Mouse (Mus musculus) heart, adult 2 months (tissue): ENCODE measurements around the gene Ttn. TPM values are rescaled to one million over a fixed set of nuclear protein-coding genes. Genes with fewer than 3 reads are reported as not detected.
A peak's percentile ranks its signal among the peaks of the same experiment; 100 is the strongest.

ENCODE experiments used
- DNase-seq, 2 experiments: peaks; one replicate each; pipeline ENCODE4 v3.0.0; 2021
- H3K27ac ChIP-seq: fragments of 200-600 bp; 2 replicates; pipeline ENCODE4 v1.8.1; 2022
- H3K27me3 ChIP-seq: fragments of 200-500 bp; 2 replicates; pipeline ENCODE4 v1.6.1; 2012; ENCODE audit warnings: mild to moderate bottlenecking, low read length, inconsistent platforms, mixed read lengths; ENCODE audit not compliant: control insufficient read depth, insufficient read depth
- H3K36me3 ChIP-seq: fragments of 200-500 bp; 2 replicates; pipeline ENCODE4 v1.6.1; 2012; ENCODE audit warnings: low read length, inconsistent platforms; ENCODE audit not compliant: control insufficient read depth, insufficient read depth
- H3K4me1 ChIP-seq: fragments of 200-500 bp; 2 replicates; pipeline ENCODE4 v1.6.1; 2011; ENCODE audit warnings: low read length; ENCODE audit not compliant: control insufficient read depth, insufficient read depth
- H3K4me3 ChIP-seq: fragments of 200-600 bp; 2 replicates; pipeline ENCODE4 v1.8.1; 2022
- H3K79me2 ChIP-seq: fragments of 200-500 bp; replicated peaks from 2 replicates; pipeline ENCODE4 v1.6.1; 2012; ENCODE audit warnings: mild to moderate bottlenecking, inconsistent platforms, low read length, moderate library complexity, mixed read lengths; ENCODE audit not compliant: control insufficient read depth, insufficient read depth
- H3K9ac ChIP-seq: fragments of 200-500 bp; 2 replicates; pipeline ENCODE4 v1.6.1; 2012; ENCODE audit warnings: low read depth, mild to moderate bottlenecking, control low read depth, inconsistent platforms, low read length, mixed read lengths
- CTCF ChIP-seq: fragments of 200-600 bp; IDR thresholded peaks from 2 replicates; pipeline ENCODE4 v1.8.1; 2022; ENCODE audit warnings: antibody characterized with exemption, mild to moderate bottlenecking, moderate library complexity
- EP300 ChIP-seq: fragments of 200-500 bp; IDR thresholded peaks from 2 replicates; pipeline ENCODE4 v1.6.1; 2011; ENCODE audit warnings: low read depth, low read length, control low read depth; ENCODE audit not compliant: insufficient read depth
- POLR2A ChIP-seq: fragments of 200-500 bp; IDR thresholded peaks from 2 replicates; pipeline ENCODE4 v1.6.1; 2011; ENCODE audit warnings: mild to moderate bottlenecking, low read depth, low read length, control low read depth; ENCODE audit not compliant: insufficient read depth
- WGBS: fragments of 180-500 bp; shearing (Covaris S2); methylation state at CpG from one replicate; pipeline ENCODE4 v1.1.7; 2018; 5-methylcytosine and 5-hydroxymethylcytosine counted together
- intact Hi-C: fragments of 180-260 bp; cut with DNase I; formaldehyde crosslinking; loops from one replicate; pipeline ENCODE4 v1.15.1; 2025
- polyA plus RNA-seq: library from polyadenylated mRNA; depleted of rRNA; stranded (reverse); fragments of >200 nt; gene quantifications from 2 replicates; pipeline ENCODE4 v1.2.3, GENCODE M21; 2012
- total RNA-seq, 2 experiments: library from RNA; stranded (reverse); gene quantifications; 2 replicates each; pipeline ENCODE4 v1.2.3; 2021

Gene Ttn
- total and polyA plus RNA-seq, 3 experiments, result 88.4 to 3,090 (median 2,567) TPM

DNA sequence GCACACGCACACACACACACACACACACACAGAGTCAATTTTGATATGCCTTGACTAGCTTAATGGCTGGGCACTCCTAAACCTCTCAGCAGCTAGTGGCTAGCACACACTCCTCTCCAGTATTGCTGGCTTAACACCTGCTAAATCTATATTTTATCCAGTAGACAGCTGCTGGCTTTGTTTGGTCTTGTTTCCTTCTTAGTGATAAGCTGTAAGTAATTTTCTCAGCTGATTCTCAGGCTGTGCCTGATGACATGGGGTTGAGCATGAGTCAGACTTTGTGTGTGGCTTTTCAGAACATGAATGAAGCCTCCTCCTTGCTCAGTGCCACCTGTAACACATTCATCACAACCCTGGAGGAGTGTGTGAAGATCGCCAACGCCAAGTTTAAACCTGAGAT lies 295.4 kb downstream of the Ttn start:
- intact Hi-C loops, result no loop called here
- no peak overlapping the region for H3K27ac ChIP-seq
- H3K4me3 ChIP-seq, result no peak overlapping the region
- H3K27me3 ChIP-seq, result no peaks in the 10 kb centered on the region
- TF ChIP-seq CTCF (no peak), POLR2A (no peak), EP300 (no peak)
- peaks cover 6% of the 10 kb centered on the region for H3K36me3 ChIP-seq
- WGBS, result 98% methylated on average over 3 of the region's 3 CpGs
- peaks cover 2% of the 10 kb centered on the region for H3K4me1 ChIP-seq
- no peak for DNase-seq
- H3K9ac ChIP-seq, result no peak overlapping the region
- no peaks in the 10 kb centered on the region for H3K79me2 ChIP-seq

DNA sequence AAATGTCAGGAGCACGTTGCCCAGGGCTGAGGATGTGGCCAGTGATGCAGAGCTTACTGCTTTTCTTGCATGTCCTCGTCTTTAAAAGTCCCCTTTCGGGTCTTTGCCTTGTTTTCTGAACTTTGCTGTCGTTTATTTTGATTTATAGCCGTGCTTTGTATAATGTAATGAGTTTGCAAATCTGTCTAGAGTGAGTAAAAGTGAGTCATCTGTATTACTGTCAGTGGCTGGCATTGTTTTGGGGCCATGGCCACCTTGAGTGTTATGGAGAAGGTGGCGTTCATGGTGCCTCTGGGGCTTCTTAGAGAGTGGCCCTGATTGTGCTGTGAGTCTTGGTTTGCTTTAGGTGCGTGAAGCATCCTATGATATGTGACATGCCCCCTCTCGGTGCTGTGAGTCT lies 300.0 kb downstream of the Ttn start:
- no peak overlapping the region for H3K9ac ChIP-seq
- WGBS, result 93% methylated on average over 8 of the region's 8 CpGs
- peaks cover 5% of the 10 kb centered on the region for H3K79me2 ChIP-seq
- no peak overlapping the region for H3K27ac ChIP-seq
- intact Hi-C loops, result no loop called here
- no peaks in the 10 kb centered on the region; the same call in 1 of the 2 replicates for H3K36me3 ChIP-seq
- peaks cover 1% of the 10 kb centered on the region for H3K4me1 ChIP-seq
- H3K27me3 ChIP-seq, result no peaks in the 10 kb centered on the region
- no peak for DNase-seq
- TF ChIP-seq CTCF (no peak), EP300 (no peak), POLR2A (no peak)
- H3K4me3 ChIP-seq, result no peak overlapping the region

DNA sequence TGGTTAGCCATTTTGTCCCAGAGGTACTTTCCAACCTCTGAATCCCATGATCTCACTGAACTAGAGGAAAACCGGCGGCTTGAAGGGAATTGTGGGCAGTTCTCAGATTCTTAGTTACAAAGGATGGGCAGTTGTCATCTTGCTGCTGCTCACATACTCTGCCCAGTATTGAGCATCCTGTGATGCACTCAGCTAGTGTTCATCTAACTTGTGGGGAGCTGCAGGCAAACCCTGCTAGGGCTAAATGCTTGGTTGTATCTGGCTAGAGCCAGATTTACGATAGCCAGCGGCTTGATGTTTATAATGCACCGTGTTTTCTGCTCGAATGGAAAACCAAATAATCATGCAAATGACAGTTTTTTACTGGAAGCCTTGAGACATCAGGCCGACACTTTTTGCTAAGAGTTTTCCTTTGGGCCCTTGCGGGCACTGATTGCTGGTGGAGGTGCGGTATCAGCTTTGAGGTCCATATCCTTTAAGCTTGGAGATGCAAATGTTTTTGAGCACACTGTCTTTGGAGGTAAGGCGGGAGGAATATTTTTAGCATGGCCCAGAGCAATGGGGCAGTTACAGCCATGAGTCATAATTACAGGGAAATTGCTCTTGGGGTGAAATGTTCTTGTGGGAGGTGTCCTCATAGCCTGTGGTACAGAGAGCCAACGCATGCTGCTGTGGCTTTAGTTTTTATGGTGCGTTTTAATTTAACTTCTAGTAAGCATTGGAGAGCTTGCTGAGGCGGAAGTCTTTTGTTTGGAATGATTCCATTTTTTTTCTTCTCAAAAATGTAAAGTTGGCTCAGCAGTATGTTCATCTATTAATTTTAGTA lies 305.7 kb downstream of the Ttn start:
- intact Hi-C loops, result loop anchor here (10.0 kb wide), 1 partner anchor 188 kb away; no protein-coding TSS in a partner anchor
- H3K4me3 ChIP-seq, result peak overlapping the region; percentile 81; the same call in 1 of the 2 replicates
- no peak overlapping the region for H3K27ac ChIP-seq

DNA sequence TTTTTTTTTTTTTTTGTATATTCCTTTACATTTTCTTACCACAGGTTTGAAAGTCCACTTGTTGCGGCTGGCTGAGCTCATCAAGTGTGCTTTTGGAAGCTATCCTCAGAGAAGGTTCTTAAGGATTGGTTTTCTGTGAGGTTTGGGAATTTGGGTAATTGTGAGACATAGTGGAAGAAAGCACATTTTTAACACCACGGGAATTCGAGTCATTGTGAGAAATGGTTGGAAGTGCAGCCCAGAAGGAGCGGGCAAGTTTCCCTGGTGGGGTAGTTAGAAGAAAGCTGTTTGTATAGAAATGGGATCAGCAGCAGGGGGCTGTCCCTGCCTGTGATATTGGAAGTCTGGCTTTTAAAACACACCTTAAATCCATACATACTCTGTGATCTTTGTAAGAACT lies 306.4 kb downstream of the Ttn start:
- DNase-seq, result no peak
- H3K4me1 ChIP-seq, result peaks cover 7% of the 10 kb centered on the region
- H3K27me3 ChIP-seq, result no peaks in the 10 kb centered on the region
- 23% methylated on average over 4 of the region's 4 CpGs for WGBS
- H3K4me3 ChIP-seq, result peak overlapping the region; percentile 81
- intact Hi-C loops, result loop anchor here (2.0 to 10.0 kb wide), 2 partner anchors 15 to 189 kb away; no protein-coding TSS in a partner anchor
- H3K9ac ChIP-seq, result no peak overlapping the region
- peaks cover 5% of the 10 kb centered on the region for H3K79me2 ChIP-seq
- H3K36me3 ChIP-seq, result peaks cover 5% of the 10 kb centered on the region; the same call in 1 of the 2 replicates
- no peak overlapping the region for H3K27ac ChIP-seq
- TF ChIP-seq CTCF (no peak), EP300 (no peak), POLR2A (no peak)

More for the DNA sequence above, 305.7 kb downstream of the Ttn start:
- Histone ChIP-seq H3K9ac (no peak overlapping the region), H3K27me3 (no peaks in the 10 kb centered on the region), H3K79me2 (peaks cover 5% of the 10 kb centered on the region), H3K36me3 (peaks cover 5% of the 10 kb centered on the region; the same call in 1 of the 2 replicates), H3K4me1 (peaks cover 7% of the 10 kb centered on the region)
- no peak for TF ChIP-seq CTCF
- TF ChIP-seq POLR2A, result no peak
- no peak for TF ChIP-seq EP300
- DNase-seq, result no peak
- WGBS, result 57% methylated on average over 13 of the region's 13 CpGs

DNA sequence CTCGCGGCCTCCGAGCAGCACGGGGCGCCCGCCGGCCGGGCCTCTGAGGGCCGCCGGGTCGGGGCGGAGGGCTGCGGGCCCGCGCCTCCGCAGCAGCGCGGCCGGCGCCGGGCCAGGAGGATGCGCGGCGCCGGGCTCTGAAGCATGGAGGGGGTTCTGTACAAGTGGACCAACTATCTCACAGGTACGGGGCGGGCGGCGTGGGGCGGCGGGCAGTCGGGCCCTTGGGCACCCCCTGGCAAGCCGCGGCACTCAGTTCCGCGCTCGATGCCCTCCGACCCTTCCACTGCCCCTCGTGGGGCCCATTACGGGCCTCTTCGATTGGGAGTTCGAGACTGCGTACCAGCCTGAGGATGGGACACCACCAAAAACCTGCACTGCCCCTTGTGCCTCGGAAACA lies 306.9 kb downstream of the Ttn start:
- Histone ChIP-seq H3K79me2 (peaks cover 5% of the 10 kb centered on the region), H3K36me3 (peaks cover 5% of the 10 kb centered on the region; the same call in 1 of the 2 replicates), H3K9ac (peak overlapping the region; percentile 79), H3K4me1 (peaks cover 7% of the 10 kb centered on the region), H3K27ac (peak overlapping the region; percentile 76), H3K27me3 (no peaks in the 10 kb centered on the region), H3K4me3 (peak overlapping the region; percentile 81)
- TF ChIP-seq EP300 (no peak), CTCF (no peak), POLR2A (no peak)
- intact Hi-C loops, result loop anchor here (2.0 to 10.0 kb wide), 2 partner anchors 15 to 189 kb away; no protein-coding TSS in a partner anchor
- no peak for DNase-seq
- WGBS, result 1% methylated on average over 38 of the region's 44 CpGs
